Mouse (Mus musculus) limb, embryonic 12.5 days (tissue): ENCODE measurements around the gene Bahcc1. TPM values are rescaled to one million over a fixed set of nuclear protein-coding genes. Genes with fewer than 3 reads are reported as not detected.
A peak's percentile ranks its signal among the peaks of the same experiment; 100 is the strongest.

Experiments
- ATAC-seq: fragments of 200-750 bp; cut with Nextera tagmentation; 2 replicates; pipeline ENCODE4 v1.8.0; 2017; ENCODE audit warnings: low read depth, moderate TSS enrichment; ENCODE audit not compliant: insufficient number of reproducible peaks, insufficient read depth, low FRiP score, low TSS enrichment
- H3K27ac ChIP-seq: fragments of 300-500 bp; sonication (generic); 2 replicates; pipeline ENCODE4 v1.5.1; 2016; ENCODE audit warnings: mild to moderate bottlenecking, moderate library complexity
- H3K27me3 ChIP-seq: fragments of 300-500 bp; sonication (generic); 2 replicates; pipeline ENCODE4 v1.6.1; 2016; ENCODE audit warnings: mild to moderate bottlenecking, moderate library complexity
- H3K36me3 ChIP-seq: fragments of 300-500 bp; sonication (generic); 2 replicates; pipeline ENCODE4 v1.6.1; 2016; ENCODE audit warnings: mild to moderate bottlenecking, moderate library complexity
- H3K4me1 ChIP-seq: fragments of 300-500 bp; sonication (generic); replicated peaks from 2 replicates; pipeline ENCODE4 v1.6.1; 2016
- H3K4me2 ChIP-seq: fragments of 300-500 bp; sonication (generic); 2 replicates; pipeline ENCODE4 v1.6.1; 2016; ENCODE audit warnings: mild to moderate bottlenecking, moderate library complexity
- H3K4me3 ChIP-seq: fragments of 300-500 bp; sonication (generic); replicated peaks from 2 replicates; pipeline ENCODE4 v1.5.1; 2016; ENCODE audit warnings: mild to moderate bottlenecking
- H3K9ac ChIP-seq: fragments of 300-500 bp; sonication (generic); replicated peaks from 2 replicates; pipeline ENCODE4 v1.6.1; 2016; ENCODE audit warnings: mild to moderate bottlenecking, moderate library complexity
- H3K9me3 ChIP-seq: fragments of 300-500 bp; sonication (generic); 2 replicates; pipeline ENCODE4 v1.6.1; 2016; ENCODE audit warnings: mild to moderate bottlenecking, moderate library complexity
- WGBS: fragments of 180-500 bp; shearing (Covaris S2); methylation state at CpG from one replicate; pipeline ENCODE4 v1.1.7; 2016; 5-methylcytosine and 5-hydroxymethylcytosine counted together
- polyA plus RNA-seq: library from polyadenylated mRNA; unstranded; fragments of >200 nt; fragmentation: Nextera tagmentation; extraction: Ambion mirVana; gene quantifications from 2 replicates; pipeline ENCODE4 v1.2.1, GENCODE M21; 2016

Bahcc1 gene
- polyA plus RNA-seq, 1 experiment from 2014 or later: 18.3 TPM

- H3K9ac ChIP-seq: peak overlapping the region; percentile 99
- H3K4me2 ChIP-seq: peak overlapping the region; percentile 96
- under 1% methylated on average over 41 of the region's 41 CpGs for WGBS
- H3K4me1 ChIP-seq: peaks cover 48% of the 10 kb centered on the region
- peak overlapping the region; percentile 90 for H3K4me3 ChIP-seq
- no peaks in the 10 kb centered on the region for H3K27me3 ChIP-seq
- no peak for ATAC-seq
- H3K27ac ChIP-seq: peak overlapping the region; percentile 98
- H3K36me3 ChIP-seq: peaks cover 7% of the 10 kb centered on the region; the same call in 1 of the 2 replicates
- no peaks in the 10 kb centered on the region for H3K9me3 ChIP-seq
Observed at GRCm38 (mm10) chr11:120188481-120189441, 44.0 kb upstream of the Bahcc1 start.

- peak overlapping the region; percentile 96 for H3K4me2 ChIP-seq
- H3K27me3 ChIP-seq: no peaks in the 10 kb centered on the region
- under 1% methylated on average over 68 of the region's 68 CpGs for WGBS
- peak; percentile 92 for ATAC-seq
- H3K9ac ChIP-seq: peak overlapping the region; percentile 99
- H3K4me1 ChIP-seq: peaks cover 44% of the 10 kb centered on the region
- H3K9me3 ChIP-seq: no peaks in the 10 kb centered on the region
- peaks cover 7% of the 10 kb centered on the region; the same call in 1 of the 2 replicates for H3K36me3 ChIP-seq
- peak overlapping the region; percentile 90 for H3K4me3 ChIP-seq
- peak overlapping the region; percentile 98 for H3K27ac ChIP-seq
Observed at GRCm38 (mm10) chr11:120189459-120190312, 43.1 kb upstream of the Bahcc1 start.

- 25% methylated on average over 14 of the region's 14 CpGs for WGBS
- Histone ChIP-seq H3K27ac (peak overlapping the region; percentile 98), H3K36me3 (peaks cover 2% of the 10 kb centered on the region; the same call in 1 of the 2 replicates), H3K4me3 (peak overlapping the region; percentile 90), H3K4me1 (peaks cover 35% of the 10 kb centered on the region), H3K4me2 (peak overlapping the region; percentile 96), H3K9me3 (no peaks in the 10 kb centered on the region), H3K27me3 (no peaks in the 10 kb centered on the region), H3K9ac (peak overlapping the region; percentile 57)
- no peak for ATAC-seq
Observed at GRCm38 (mm10) chr11:120190526-120191412, 42.0 kb upstream of the Bahcc1 start.

- Histone ChIP-seq H3K9ac (no peak overlapping the region), H3K27ac (no peak overlapping the region), H3K9me3 (no peaks in the 10 kb centered on the region), H3K36me3 (no peaks in the 10 kb centered on the region), H3K27me3 (no peaks in the 10 kb centered on the region; the same call in 1 of the 2 replicates), H3K4me2 (no peak overlapping the region), H3K4me3 (no peak overlapping the region), H3K4me1 (peaks cover 20% of the 10 kb centered on the region)
- 20% methylated on average over 13 of the region's 13 CpGs for WGBS
- ATAC-seq: no peak
Observed at GRCm38 (mm10) chr11:120198831-120199230, 33.9 kb upstream of the Bahcc1 start.

DNA sequence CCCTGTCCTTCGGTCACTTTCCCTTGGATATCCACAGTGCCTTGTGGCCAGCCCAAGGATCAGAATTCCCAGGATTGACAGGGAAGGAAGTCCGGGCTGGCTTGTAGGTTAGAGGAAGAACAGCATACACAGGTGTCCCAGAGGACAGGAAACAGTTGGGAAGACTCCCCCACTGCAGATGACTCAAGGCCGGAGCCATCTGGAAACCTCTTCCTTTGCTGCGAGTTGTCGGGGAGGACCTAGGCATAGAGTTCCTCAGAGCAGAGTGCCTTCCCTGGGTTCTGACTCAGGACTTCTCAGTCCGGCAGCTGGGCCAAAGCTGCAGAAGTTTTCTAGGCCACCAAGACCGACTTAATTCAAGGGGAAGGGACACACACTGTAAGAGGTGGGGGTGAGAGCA is 33.0 kb upstream of the Bahcc1 start:
- Histone ChIP-seq H3K9me3 (no peaks in the 10 kb centered on the region), H3K9ac (no peak overlapping the region), H3K4me3 (no peak overlapping the region), H3K4me1 (peaks cover 14% of the 10 kb centered on the region), H3K36me3 (no peaks in the 10 kb centered on the region), H3K27ac (0 out of 2 replicates have a peak overlapping the region, but pooled peaks have one; percentile 35), H3K4me2 (no peak overlapping the region), H3K27me3 (no peaks in the 10 kb centered on the region; the same call in 1 of the 2 replicates)
- no peak for ATAC-seq
- 67% methylated on average over 7 of the region's 7 CpGs for WGBS

DNA sequence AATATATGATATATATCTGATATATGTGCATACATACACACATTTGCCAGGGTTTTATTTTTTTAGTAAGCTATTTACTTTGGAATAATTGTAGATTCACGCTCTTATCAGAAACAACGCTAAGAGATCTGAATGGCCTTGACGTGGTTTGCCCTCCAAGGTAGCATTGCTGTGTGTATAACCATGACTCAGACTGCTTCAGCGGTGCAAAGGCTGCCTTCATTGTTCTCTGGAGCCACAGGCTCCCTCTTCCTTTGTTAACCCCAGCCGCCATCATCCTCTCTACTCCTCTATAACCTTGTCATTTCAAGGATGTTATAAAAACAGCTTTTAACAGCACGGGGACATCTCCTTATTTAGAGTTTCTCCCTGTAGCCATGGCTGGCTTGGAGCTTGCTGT is 32.1 kb upstream of the Bahcc1 start:
- H3K36me3 ChIP-seq: no peaks in the 10 kb centered on the region
- no peak overlapping the region for H3K27ac ChIP-seq
- H3K9me3 ChIP-seq: no peaks in the 10 kb centered on the region
- WGBS: 85% methylated on average over 6 of the region's 6 CpGs
- no peak overlapping the region for H3K4me3 ChIP-seq
- no peak overlapping the region for H3K9ac ChIP-seq
- no peak overlapping the region for H3K4me2 ChIP-seq
- ATAC-seq: no peak
- H3K4me1 ChIP-seq: peaks cover 12% of the 10 kb centered on the region
- H3K27me3 ChIP-seq: no peaks in the 10 kb centered on the region; the same call in 1 of the 2 replicates

DNA sequence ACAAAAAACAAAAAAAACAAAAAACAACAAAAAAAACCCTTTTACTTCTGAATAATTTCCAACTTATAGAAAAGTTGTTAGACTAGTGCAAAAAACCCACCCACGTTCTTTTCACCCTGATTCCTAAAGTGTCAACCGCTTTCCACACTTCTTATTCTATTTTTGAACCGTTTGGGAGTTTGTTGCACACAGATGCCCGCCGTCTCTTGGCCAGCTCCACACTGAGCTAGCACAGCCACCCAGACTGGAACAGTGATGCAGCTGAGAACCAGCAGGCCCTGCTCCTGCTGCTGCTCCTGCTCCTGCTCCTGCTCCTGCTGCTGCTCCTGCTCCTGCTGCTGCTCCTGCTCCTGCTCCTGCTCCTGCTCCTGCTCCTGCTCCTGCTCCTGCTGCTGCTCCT is 28.5 kb upstream of the Bahcc1 start:
- H3K4me2 ChIP-seq: no peak overlapping the region
- H3K9ac ChIP-seq: no peak overlapping the region
- H3K9me3 ChIP-seq: no peaks in the 10 kb centered on the region
- no peak overlapping the region for H3K27ac ChIP-seq
- H3K4me3 ChIP-seq: no peak overlapping the region
- peaks cover 8% of the 10 kb centered on the region; the same call in 1 of the 2 replicates for H3K4me1 ChIP-seq
- H3K36me3 ChIP-seq: no peaks in the 10 kb centered on the region
- 91% methylated on average over 5 of the region's 5 CpGs for WGBS
- H3K27me3 ChIP-seq: no peaks in the 10 kb centered on the region
- ATAC-seq: no peak

GRCm38 (mm10) chr11:120206069-120206668 is 26.6 kb upstream of the Bahcc1 start:
- H3K4me1 ChIP-seq: no peaks in the 10 kb centered on the region
- H3K4me3 ChIP-seq: no peak overlapping the region
- no peaks in the 10 kb centered on the region for H3K9me3 ChIP-seq
- no peak overlapping the region for H3K4me2 ChIP-seq
- H3K36me3 ChIP-seq: no peaks in the 10 kb centered on the region
- H3K27me3 ChIP-seq: no peaks in the 10 kb centered on the region
- no peak for ATAC-seq
- WGBS: 80% methylated on average over 9 of the region's 9 CpGs
- no peak overlapping the region for H3K9ac ChIP-seq
- peak overlapping the region; percentile 17; the same call in 1 of the 2 replicates for H3K27ac ChIP-seq

- ATAC-seq: no peak
- Histone ChIP-seq H3K27me3 (no peaks in the 10 kb centered on the region), H3K9ac (no peak overlapping the region), H3K4me3 (no peak overlapping the region), H3K4me2 (no peak overlapping the region), H3K27ac (no peak overlapping the region), H3K9me3 (no peaks in the 10 kb centered on the region), H3K4me1 (no peaks in the 10 kb centered on the region), H3K36me3 (no peaks in the 10 kb centered on the region)
- WGBS: 54% methylated on average over 5 of the region's 5 CpGs
Observed at GRCm38 (mm10) chr11:120206669-120207090, 26.1 kb upstream of the Bahcc1 start.

GRCm38 (mm10) chr11:120208848-120209247 is 23.9 kb upstream of the Bahcc1 start:
- H3K4me1 ChIP-seq: no peaks in the 10 kb centered on the region
- H3K27ac ChIP-seq: no peak overlapping the region
- no peak overlapping the region for H3K9ac ChIP-seq
- H3K9me3 ChIP-seq: no peaks in the 10 kb centered on the region
- H3K36me3 ChIP-seq: peaks cover 1% of the 10 kb centered on the region; the same call in 1 of the 2 replicates
- H3K4me3 ChIP-seq: no peak overlapping the region
- no peak for ATAC-seq
- H3K4me2 ChIP-seq: no peak overlapping the region
- 70% methylated on average over 2 of the region's 2 CpGs for WGBS
- H3K27me3 ChIP-seq: no peaks in the 10 kb centered on the region
